Mouse (Mus musculus) neural tube, embryonic 11.5 days (tissue): ENCODE measurements around the gene Slc8a2. TPM values are rescaled to one million over a fixed set of nuclear protein-coding genes. Genes with fewer than 3 reads are reported as not detected.

Source experiments
- ATAC-seq: fragments of 200-750 bp; cut with Nextera tagmentation; 2 replicates; pipeline ENCODE4 v1.8.0; 2017; ENCODE audit warnings: moderate number of reproducible peaks, mild to moderate bottlenecking, moderate TSS enrichment, moderate library complexity; ENCODE audit not compliant: insufficient read depth, low FRiP score, low TSS enrichment
- DNase-seq: peaks from one replicate; pipeline ENCODE4 v3.0.0-alpha.2; 2015; ENCODE audit warnings: low spot score
- H3K27ac ChIP-seq: fragments of 300-500 bp; sonication (generic); 2 replicates; pipeline ENCODE4 v1.5.1; 2014; ENCODE audit warnings: low read depth, mild to moderate bottlenecking, low read length
- H3K27me3 ChIP-seq: fragments of 300-500 bp; sonication (generic); 2 replicates; pipeline ENCODE4 v1.6.1; 2014; ENCODE audit warnings: mild to moderate bottlenecking, low read length, mixed read lengths; ENCODE audit not compliant: control insufficient read depth, insufficient read depth
- H3K36me3 ChIP-seq: fragments of 300-500 bp; sonication (generic); 2 replicates; pipeline ENCODE4 v1.6.1; 2014; ENCODE audit warnings: mild to moderate bottlenecking, low read length, moderate library complexity, mixed read lengths; ENCODE audit not compliant: control insufficient read depth, insufficient read depth
- H3K4me1 ChIP-seq: fragments of 300-500 bp; sonication (generic); 2 replicates; pipeline ENCODE4 v1.6.1; 2014; ENCODE audit warnings: low read length, mixed read lengths; ENCODE audit not compliant: control insufficient read depth, insufficient read depth
- H3K4me2 ChIP-seq: fragments of 300-500 bp; sonication (generic); 2 replicates; pipeline ENCODE4 v1.6.1; 2014; ENCODE audit warnings: low read depth, mild to moderate bottlenecking, moderate library complexity
- H3K4me3 ChIP-seq: fragments of 300-500 bp; sonication (generic); 2 replicates; pipeline ENCODE4 v1.5.1; 2014; ENCODE audit warnings: low read depth, low read length
- H3K9ac ChIP-seq: fragments of 300-500 bp; sonication (generic); 2 replicates; pipeline ENCODE4 v1.6.1; 2014; ENCODE audit warnings: mild to moderate bottlenecking, low read length
- H3K9me3 ChIP-seq: fragments of 300-500 bp; sonication (generic); 2 replicates; pipeline ENCODE4 v1.6.1; 2016; ENCODE audit warnings: low read length; ENCODE audit not compliant: control insufficient read depth
- WGBS: fragments of 180-500 bp; shearing (Covaris S2); extraction: QIAGEN DNeasy Blood & Tissue Kit; methylation state at CpG from one replicate; pipeline ENCODE4 v1.1.7; 2014; 5-methylcytosine and 5-hydroxymethylcytosine counted together
- polyA plus RNA-seq: library from polyadenylated mRNA; unstranded; fragments of >200 nt; fragmentation: Nextera tagmentation; extraction: Ambion mirVana; gene quantifications from 2 replicates; pipeline ENCODE4 v1.2.1, GENCODE M21; 2014

Gene Slc8a2
- polyA plus RNA-seq, 1 experiment from 2014 or later, result 1.0 TPM

GRCm38 (mm10) chr7:16207076-16207475, 77.5 kb downstream of the Slc8a2 start:
- Histone ChIP-seq H3K36me3 (peaks cover 9% of the 10 kb centered on the region), H3K4me2 (no peak overlapping the region), H3K4me1 (no peaks in the 10 kb centered on the region), H3K27ac (no peak overlapping the region), H3K27me3 (no peaks in the 10 kb centered on the region), H3K9ac (no peak overlapping the region), H3K4me3 (no peak overlapping the region), H3K9me3 (no peaks in the 10 kb centered on the region)
- 87% methylated on average over 7 of the region's 7 CpGs for WGBS
- DNase-seq (no peak), ATAC-seq (no peak)

DNA sequence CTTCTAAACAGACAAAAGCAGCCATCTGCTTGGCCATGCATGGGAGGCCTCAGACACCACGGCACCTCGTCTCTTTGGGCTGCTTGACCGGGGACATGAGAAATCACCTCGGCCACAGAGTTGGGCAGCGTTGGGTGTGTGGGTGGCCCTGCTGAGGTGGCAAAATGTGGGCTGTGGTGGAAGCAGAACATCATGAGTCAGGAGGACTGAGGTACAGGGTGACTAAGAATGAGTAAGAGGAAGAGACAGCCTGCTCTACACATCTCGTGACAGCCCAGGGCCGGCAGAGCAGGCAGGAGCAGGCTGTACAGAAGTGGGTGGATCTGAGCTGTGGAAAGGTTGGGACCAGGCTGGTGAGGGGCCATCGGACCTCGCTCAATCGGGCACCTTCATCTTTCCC, 77.9 kb downstream of the Slc8a2 start:
- WGBS, result 90% methylated on average over 10 of the region's 10 CpGs
- H3K9ac ChIP-seq, result no peak overlapping the region
- ATAC-seq, result no peak
- H3K4me2 ChIP-seq, result no peak overlapping the region
- no peaks in the 10 kb centered on the region for H3K4me1 ChIP-seq
- H3K9me3 ChIP-seq, result no peaks in the 10 kb centered on the region
- H3K4me3 ChIP-seq, result no peak overlapping the region
- peaks cover 9% of the 10 kb centered on the region for H3K36me3 ChIP-seq
- no peaks in the 10 kb centered on the region for H3K27me3 ChIP-seq
- no peak overlapping the region for H3K27ac ChIP-seq
- DNase-seq, result no peak

GRCm38 (mm10) chr7:16208781-16209665, 79.4 kb downstream of the Slc8a2 start:
- no peak for ATAC-seq
- no peak for DNase-seq
- Histone ChIP-seq H3K9ac (no peak overlapping the region), H3K4me3 (no peak overlapping the region), H3K9me3 (no peaks in the 10 kb centered on the region), H3K27me3 (no peaks in the 10 kb centered on the region), H3K27ac (no peak overlapping the region), H3K4me1 (no peaks in the 10 kb centered on the region), H3K4me2 (no peak overlapping the region), H3K36me3 (peaks cover 7% of the 10 kb centered on the region)
- WGBS, result 91% methylated on average over 21 of the region's 21 CpGs

Other genes starting within 250 kb of the Slc8a2 start
- not detected in 2 replicates for gene Crx, start 249.9 kb upstream of the Slc8a2 start, polyA plus RNA-seq
- gene Crxos, start 247.2 kb upstream of the Slc8a2 start, polyA plus RNA-seq, result 0.56 TPM in 1 of 2 replicates, not detected in the other
- gene Selenow, start 207.4 kb upstream of the Slc8a2 start, polyA plus RNA-seq, result 917 and 923 TPM in 2 replicates
- 176 and 182 TPM in 2 replicates for gene Nop53, start 183.8 kb upstream of the Slc8a2 start, polyA plus RNA-seq
- gene Ehd2, start 162.3 kb upstream of the Slc8a2 start, polyA plus RNA-seq, result 11.2 and 11.3 TPM in 2 replicates
- gene Bicra, start 81.9 kb upstream of the Slc8a2 start, polyA plus RNA-seq, result 7.5 and 8.7 TPM in 2 replicates
- gene Zfp541, start 68.0 kb upstream of the Slc8a2 start, polyA plus RNA-seq, result 0.08 TPM in 1 of 2 replicates, not detected in the other
- 175 and 184 TPM in 2 replicates for gene Napa, start 31.4 kb upstream of the Slc8a2 start, polyA plus RNA-seq
- 21.1 and 22.8 TPM in 2 replicates for gene Kptn, start 9.9 kb upstream of the Slc8a2 start, polyA plus RNA-seq
- gene Meis3, start 45.3 kb downstream of the Slc8a2 start, polyA plus RNA-seq, result 171 and 196 TPM in 2 replicates
- gene Dhx34, start 92.2 kb downstream of the Slc8a2 start, polyA plus RNA-seq, result 11.9 and 12.1 TPM in 2 replicates
- 0.07 TPM in 1 of 2 replicates, not detected in the other for gene C5ar2, start 114.3 kb downstream of the Slc8a2 start, polyA plus RNA-seq
- gene C5ar1, start 129.7 kb downstream of the Slc8a2 start, polyA plus RNA-seq, result 2.1 and 2.3 TPM in 2 replicates
- gene Inafm1, start 143.8 kb downstream of the Slc8a2 start, polyA plus RNA-seq, result 12.7 and 13.8 TPM in 2 replicates
- 19.6 and 20.8 TPM in 2 replicates for gene Ccdc9, start 157.0 kb downstream of the Slc8a2 start, polyA plus RNA-seq
- 8.4 and 11.9 TPM in 2 replicates for gene Bbc3, start 178.6 kb downstream of the Slc8a2 start, polyA plus RNA-seq